Mouse (Mus musculus) retina, postnatal 7 days (tissue): ENCODE data around the gene Ifitm2.

Experiments used
- DNase-seq: peaks from one replicate; pipeline ENCODE4 v3.0.0-alpha.2; 2012; ENCODE audit warnings: low read depth, low spot score

The Ifitm2 gene

GRCm38 (mm10) chr7:140905642-140906081 lies 50.1 kb downstream of the Ifitm2 start:
- DNase-seq = no peak
